Mouse (Mus musculus): Measurements from ENCODE around the gene BC034090.

- no peak for TF ChIP-seq POU5F1 (IDR thresholded peaks at IDR 0.05; ENCODE audit: borderline replicate concordance, low read length)
- TF ChIP-seq CTCF (conservative IDR thresholded peaks at IDR 0.05; ENCODE audit: low read length) = no peak
Measured at GRCm38 (mm10) chr1:155253126-155253525, 8.9 kb upstream of the BC034090 start.
